Mouse (Mus musculus): ENCODE results near the gene 5730409E04Rik.

5730409E04Rik gene

DNA sequence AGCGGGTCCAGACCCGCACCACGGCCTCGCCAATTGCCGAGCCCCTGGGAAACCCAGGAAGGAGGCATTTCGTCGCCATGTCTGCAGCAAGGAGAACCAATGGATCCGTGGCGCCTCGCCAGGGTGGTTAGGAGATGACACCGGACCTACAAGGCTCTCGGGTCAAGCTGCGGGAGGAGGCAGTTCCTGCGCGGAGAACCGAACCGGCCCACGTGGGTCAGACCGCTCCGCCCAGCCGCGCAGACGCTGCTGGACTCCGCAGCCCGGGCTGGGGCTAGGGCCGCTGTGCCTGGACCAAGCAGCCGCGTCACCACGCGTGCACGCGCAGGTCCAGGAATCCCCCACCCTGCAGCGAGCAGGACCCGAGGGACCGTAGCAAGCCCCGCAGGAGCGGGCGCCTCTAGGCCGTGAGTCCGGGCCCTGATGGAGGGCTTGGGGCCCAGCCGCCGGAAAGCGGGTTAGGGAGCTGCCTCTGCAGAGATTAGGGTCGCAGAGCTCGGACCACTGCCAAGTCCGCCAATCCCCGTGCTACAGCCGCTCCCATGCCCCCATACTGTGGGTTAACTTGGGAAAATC lies at the start of gene 5730409E04Rik:
Gene 5730409E04Rik, plus strand, starts transcription at position 213 of the 576 bp plus-strand sequence.
- DNase-seq (ENCODE audit: low read depth, low spot score) = peak; percentile 57

DNA sequence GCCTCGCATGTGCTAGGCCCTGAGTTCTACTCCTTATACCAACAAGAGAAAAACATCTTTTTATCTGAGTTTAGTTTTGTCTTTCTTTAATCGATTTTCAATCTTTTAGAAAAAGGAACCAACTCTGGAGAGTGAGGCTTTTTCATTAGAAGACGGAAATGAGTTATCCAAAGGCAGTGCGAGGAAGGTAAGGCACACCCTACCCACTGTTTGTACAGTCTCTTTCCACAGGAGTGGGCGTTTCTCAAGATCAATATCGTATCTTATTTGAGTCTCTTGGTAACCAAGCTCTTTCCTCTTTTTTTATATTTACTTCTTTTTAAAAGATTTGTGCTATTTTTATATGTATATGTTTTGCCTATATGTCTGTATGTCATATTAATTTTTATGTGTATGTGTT lies 45.8 kb upstream of the 5730409E04Rik start:
- DNase-seq (ENCODE audit: low read depth, low spot score) = no peak

DNA sequence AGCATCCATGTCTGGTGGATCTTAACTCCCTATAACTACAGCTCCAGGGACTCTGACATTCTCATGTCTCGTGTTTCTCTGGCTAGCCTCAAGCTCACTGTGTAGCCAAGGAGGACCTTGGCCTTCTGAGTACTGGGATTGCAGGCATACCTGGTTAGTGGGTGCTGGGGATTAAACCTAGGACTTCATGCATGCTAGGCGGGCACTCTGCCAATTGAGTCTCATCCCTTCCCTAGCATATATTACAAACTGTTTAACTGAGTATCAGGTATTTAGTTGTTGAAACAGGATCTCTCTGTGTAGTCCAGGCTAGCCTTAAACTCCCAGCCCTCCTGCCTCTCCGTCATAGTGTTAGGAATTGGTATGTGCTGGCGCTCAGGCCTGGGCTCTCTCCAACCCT lies 42.4 kb upstream of the 5730409E04Rik start:
- DNase-seq (ENCODE audit: low read depth, low spot score) = no peak

DNA sequence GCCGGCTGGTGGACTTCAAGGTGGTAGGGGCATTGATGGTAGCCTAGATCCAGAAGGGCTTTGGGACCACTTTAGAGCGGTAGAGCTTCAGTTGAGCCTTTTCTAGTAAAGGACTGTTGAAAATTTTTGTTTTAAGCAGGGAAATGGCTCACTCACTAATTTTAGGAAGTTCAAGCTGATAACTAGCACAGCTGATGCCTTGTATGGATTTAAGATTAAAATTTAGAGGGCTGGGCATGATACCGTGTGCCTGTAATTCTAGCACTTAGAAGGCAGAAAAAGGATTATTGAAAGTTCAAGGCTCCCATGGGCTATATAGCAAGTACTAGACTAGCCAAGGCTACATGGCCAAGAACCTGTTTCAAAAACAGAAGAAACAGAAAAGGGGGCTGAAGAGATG lies 39.8 kb upstream of the 5730409E04Rik start:
- no peak for DNase-seq (ENCODE audit: low read depth, low spot score)

DNA sequence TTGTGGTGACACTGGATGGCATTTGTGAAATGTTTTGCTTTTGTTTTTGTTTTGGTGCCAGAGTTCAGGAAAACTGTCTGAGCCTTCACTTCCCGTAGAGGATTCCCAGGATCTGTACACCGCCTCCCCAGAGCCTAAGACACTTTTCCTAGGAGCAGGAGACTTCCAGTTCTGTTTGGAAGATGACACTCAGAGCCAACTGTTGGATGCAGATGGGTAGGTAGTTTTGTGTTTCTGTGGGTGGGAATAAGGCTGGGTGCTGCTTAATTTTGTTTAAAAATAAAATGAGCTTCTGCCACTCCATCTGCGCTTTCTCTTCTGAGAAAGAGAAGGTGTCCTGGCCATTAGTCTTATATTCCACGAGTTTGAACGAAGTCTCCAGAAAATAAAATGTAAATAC lies 33.3 kb upstream of the 5730409E04Rik start:
- no peak for DNase-seq (ENCODE audit: low read depth, low spot score)

DNA sequence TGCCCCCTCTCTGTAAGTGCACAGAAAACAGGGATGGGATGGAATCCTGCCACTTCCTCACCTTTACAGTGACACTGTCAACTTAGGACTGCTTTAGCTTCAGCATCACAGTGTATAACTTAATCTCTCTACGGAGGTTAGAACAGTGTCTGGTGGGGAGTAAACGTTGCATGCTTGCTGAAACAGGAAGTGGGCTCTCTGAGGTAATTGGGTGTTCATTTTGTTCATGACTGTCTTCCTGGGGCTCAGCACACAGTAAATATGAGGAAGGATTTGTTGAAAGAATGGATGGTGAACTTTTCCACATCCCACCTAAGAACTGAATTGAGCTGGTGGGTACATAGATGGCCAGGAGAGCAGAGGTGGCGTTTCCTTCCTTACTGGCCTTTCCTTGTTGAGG lies 31.7 kb upstream of the 5730409E04Rik start:
- no peak for DNase-seq (ENCODE audit: low read depth, low spot score)

DNA sequence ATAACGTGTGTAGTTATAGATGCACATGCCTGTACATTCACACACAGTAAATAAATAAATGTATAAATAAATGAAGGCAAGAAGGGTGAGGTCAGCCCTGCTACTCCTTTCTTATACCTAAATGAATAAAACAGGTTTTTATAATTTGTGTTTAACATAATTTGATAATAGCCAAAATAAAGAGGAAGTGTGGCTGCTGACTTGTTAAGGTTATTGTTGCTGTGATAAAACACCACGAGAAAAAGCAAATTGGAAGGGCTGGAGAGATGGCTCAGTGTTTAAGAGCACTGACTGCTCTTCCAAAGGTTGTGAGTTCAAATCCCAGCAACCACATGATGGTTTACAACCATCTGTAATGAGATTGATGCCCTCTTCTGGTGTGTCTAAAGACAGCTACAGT lies 30.5 kb upstream of the 5730409E04Rik start:
- DNase-seq (ENCODE audit: low read depth, low spot score) = no peak

DNA sequence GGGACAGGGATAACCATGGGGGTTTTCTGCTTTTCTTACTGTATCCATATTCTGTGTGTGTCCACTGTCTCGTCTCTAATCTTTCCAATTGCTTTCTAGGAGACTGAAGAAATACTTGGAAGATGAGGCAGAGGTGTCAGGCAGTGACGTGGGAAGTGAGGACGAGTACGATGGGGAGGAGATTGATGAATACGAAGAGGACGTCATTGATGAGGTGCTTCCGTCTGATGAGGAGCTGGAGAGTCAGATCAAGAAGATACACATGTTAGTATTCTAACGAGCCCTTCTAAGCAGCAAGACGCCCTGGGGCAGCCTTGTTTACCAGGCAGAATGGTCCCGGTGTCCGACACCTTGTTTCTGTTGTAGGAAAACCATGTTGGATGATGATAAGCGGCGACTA lies 23.9 kb upstream of the 5730409E04Rik start:
- DNase-seq (ENCODE audit: low read depth, low spot score) = no peak

DNA sequence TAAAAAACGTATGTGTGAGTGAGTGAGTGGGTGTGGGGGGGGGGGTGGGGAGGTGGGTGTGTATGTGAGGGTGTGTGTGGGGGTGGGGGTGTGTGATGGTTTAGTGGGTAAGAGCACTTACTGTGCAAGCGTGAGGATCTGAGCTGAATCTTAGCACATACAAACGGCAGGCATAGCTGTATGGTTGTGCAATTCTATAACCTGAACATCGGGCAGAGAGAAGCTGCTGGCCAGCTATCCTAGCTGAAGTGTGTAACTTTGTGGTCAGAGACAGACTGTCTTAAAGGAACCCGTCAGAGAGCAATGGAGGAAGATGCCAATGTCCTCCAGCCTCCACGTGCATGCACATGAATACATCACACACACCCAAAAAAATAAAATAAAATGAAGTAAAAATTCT lies 17.6 kb upstream of the 5730409E04Rik start:
- no peak for DNase-seq (ENCODE audit: low read depth, low spot score)

DNA sequence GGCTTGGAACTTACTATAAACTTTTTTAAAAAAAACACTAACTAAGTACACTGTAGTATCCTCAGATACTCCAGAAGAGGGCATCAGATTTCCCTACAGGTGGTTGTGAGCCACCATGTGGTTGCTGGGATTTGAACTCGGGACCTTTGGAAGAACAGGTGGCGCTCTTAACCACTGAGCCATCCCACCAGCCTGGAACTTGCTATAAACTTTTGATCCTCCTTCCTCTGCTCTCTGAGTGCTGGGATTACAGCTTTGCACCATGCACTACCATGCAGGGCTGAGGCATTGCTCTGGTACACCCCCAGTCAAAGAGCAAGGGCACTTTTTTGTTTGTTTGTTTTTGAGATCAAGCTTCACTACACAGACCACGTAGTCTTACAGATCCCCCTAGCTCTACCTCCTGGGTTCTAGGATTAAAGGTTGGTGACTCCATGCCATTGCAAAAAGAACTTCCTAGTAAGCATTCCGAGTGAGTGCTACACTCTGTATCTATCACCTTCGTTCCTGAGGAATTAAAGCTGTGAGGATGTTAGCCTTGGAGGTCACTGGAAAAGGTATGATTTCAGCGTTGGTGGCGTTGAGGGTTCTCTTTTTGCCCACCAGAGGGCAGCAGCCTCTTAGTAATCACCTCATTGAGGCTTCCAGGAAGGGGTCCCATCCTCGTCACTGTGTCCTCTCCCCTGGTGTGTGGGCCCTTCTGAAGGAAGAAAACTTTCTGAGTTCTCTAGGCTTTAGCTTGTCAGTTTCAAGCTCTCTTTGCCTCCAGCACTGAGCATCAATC lies 9.5 kb upstream of the 5730409E04Rik start:
- DNase-seq (ENCODE audit: low read depth, low spot score) = peak; percentile 30

DNA sequence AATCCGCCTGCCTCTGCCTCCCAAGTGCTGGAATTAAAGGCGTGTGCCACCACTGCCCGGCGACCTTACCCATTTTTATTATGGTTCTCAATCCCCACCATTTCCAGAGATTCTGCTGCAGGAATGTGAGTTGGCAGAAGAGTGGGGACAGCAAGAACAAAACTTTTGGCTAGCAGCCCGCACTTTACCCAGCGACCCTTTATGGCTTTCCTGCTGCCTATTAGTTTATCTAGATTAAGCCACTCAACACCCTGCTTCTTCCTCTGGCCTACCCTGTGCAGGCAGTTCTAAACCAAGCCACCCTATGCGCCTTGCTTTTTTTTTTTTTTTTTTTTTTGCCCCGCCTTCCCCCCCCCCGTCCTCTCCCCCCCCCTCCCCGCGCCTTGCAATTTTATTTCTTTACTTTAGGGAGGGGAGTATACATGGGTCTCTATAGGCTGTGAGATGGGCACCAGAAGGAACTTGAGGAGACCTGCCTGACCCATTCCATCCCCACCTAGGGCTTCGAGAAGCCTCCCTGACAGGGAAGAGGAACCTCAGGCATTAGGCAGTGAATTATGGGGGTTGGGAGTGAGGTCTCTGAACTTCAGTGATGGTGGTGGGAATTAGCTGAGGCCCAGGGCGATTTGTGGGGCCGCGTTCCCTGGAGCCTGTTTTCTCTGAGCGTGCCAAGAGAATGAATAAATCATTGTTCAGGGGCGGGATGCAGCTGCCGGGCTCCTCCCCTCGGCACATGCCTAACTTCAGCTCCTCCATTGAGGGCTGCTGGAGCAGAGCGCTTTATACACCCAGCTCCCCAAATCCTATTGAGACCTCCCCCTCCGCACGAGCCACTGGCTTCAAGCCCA lies 7.8 kb upstream of the 5730409E04Rik start:
- DNase-seq (ENCODE audit: low read depth, low spot score) = no peak

DNA sequence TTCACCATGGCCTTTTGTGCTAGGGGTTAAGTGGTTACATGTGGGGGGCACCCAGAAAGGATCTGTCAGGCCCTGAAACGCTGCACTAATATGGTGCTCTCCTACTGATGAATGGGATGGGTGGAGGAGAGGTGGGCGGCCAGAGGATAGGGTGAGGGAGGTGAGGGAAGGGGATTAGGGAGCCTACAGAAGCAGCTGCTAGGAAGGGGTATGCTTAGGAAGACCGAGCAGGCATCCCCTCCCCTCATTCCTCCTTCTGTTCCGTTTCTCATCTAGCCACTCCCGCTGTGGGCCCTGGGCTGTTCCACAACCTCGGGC lies 7.2 kb upstream of the 5730409E04Rik start:
- DNase-seq (ENCODE audit: low read depth, low spot score) = no peak

DNA sequence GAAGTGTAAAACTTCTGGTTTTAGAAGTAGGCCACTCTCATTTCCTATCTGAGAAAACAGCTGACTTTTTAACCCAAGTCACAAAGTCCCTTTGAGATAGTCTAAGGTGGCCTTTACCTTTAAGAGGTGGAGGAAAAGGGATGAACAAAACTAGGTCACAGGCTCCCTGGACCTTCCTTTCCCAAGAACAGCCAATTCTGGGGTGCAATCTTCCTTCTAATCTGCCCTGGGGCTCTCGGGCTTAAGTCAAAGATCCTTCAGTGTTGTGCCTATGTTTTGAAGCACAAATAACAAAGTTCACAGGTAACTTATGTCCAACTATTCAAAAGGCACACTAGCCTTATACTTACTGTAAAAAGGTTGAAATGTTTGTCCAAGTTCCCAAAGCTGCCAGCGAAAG lies 5.5 kb upstream of the 5730409E04Rik start:
- no peak for DNase-seq (ENCODE audit: low read depth, low spot score)

DNA sequence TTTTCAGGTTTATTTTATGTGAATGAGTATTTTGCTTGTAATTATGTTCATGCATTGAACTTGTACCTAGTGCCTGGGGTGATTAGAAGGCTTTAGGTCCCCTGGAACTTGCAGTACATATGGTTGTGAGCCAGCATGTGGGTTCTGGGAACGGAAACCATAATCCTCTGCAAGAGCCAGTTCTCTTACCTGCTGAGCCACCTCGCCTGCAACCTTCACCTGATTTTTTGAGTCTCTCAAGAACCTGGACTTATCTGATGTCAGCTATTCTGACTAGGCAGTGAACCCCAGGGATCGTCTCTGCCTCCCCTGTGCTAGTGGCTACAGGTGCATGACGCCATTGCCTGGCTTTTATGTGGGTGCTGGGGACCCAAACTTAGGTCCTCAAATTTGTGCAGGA lies 3.9 kb upstream of the 5730409E04Rik start:
- no peak for DNase-seq (ENCODE audit: low read depth, low spot score)

DNA sequence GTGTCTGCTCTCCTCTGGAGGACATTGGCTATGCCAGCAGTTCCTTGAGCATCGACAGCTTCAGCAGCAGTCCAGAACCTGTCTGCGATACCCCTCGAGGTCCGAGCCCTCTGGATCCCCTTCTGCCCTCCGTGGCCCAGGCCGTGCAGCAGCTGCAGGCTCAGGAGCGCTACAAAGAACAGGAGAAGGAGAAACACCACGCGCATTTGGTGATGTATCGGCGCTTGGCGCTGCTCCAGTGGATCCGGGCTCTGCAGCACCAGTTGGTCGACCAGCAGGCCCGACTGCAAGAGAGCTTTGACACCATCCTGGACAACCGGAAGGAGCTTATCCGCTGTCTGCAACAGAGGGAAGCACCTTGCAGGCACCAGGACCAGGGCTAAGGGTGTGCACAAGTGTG lies 2.4 kb downstream of the 5730409E04Rik start:
- no peak for DNase-seq (ENCODE audit: low read depth, low spot score)

DNA sequence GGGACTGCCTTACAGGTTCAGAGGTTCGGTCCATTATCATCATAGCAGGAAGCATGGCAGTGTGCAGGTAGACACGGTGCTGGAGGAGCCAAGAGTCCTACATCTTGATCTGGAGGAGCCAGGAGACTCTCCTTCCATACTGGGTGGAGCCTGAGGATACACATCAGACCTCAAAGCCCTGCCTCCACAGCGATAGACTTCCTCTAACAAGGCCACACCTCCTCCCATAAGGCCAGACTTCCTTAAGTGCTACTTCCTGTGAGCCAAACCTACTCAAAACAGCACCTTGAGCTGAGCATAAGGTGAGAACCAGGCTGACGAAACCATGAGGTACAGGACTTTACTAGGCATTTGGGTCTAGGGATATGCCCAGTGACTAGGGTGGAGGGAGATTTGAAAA lies 6.7 kb downstream of the 5730409E04Rik start:
- no peak for DNase-seq (ENCODE audit: low read depth, low spot score)

DNA sequence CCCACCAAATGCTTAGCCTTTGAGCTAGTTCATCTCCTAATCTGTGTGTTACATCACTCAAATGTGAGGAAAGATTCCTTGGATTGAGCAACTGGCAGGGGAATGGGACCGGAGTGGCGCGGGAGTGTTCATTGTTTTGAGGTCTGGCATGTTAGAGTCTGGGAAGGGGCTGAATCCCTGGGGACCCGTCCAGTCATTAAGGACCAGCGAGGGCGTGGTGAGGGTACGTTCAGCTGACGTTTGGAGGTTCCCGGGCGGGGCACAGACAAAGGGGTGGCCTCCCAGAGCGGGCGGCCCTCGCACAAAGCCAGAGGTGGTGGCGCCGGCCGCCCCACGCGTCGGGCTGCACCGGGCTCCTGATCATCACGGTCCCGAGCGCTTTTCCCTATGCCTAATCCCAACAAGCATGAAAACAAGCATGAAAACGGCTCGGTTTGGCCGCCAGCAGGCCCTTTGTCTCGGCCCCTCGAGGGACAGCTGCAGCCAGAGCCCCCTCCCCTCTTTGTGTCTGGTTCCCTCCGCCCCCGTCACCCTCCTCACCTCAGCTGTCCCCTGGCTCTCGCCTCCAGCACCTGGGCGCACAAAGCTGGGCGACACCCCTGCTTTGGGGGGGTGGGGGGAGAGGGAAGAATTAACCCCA lies 10.2 kb downstream of the 5730409E04Rik start:
- no peak for DNase-seq (ENCODE audit: low read depth, low spot score)

DNA sequence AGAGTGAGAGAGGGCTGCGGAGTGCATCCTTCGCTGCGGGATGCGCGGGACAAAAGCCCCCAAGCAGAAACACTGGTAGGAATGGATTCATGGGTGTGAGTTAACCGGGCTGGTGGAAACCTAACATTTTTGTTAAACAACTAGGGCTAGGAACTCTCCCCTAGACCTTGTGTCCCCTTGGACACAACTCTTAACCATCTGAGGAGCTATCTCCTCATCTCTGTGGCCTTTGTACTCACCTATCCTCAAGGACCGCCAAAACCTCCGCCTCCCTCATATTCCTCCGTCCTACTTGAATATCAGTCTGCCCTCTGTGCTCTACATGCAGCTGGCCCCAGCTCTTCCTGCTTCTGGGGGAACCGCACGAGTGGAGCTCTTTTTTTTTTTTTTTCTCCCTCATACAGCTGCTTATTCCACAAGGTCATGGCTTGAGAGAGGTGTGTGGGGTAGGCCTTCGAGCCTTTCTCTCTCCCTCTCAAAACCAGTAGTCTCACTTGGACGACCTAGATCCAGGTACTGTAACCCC lies 10.8 kb downstream of the 5730409E04Rik start:
- DNase-seq (ENCODE audit: low read depth, low spot score) = no peak

DNA sequence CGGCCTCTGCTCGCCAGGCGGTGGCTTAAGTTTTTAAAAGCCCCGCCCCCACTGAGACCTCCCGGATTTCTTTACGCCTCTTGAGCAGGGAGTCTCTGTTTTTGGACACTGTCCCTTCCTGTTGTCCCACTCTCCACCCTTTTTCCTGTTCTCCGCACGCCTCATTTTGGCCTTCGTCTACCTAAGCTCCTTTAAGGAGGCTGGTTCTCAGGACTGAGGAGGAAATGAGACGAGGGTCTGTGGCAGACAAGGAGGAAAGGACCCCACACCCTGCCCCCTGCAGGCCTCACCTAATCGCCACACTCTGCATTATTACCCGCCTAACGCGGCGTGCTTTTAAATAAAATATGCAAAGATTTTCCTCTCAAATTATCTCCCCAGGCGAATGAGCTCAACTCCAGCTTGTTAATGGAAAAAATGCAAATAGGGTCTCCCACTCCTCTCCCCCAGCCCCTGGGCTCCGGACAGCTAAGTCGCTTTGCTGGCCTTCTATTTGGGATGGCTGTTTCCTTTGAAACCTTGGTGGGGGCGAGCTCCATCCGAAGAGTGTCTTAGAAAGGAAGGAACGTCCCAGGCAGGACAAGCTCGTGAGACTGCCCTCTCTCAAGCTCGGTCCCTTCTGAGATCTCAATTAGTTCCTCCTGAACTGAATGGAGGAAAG lies 17.5 kb downstream of the 5730409E04Rik start:
- DNase-seq (ENCODE audit: low read depth, low spot score) = no peak

DNA sequence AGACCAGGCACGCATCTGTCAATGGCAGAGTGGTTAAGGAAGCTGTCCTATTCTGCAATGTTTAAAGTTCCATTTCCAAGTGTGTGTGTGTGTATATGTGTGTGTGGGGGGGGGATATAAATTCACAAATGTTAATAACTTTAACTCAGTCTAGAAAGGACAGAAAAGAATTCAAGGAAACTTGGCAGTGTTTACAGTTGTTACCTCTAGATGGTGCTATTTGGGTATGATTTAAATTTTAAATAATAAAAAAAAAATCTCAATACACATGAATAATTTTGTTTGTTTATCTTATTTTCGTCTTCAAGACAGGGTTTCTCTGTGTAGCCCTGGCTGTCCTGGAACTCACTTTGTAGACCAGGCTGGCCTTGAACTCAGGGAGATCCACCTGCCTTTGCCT lies 22.3 kb downstream of the 5730409E04Rik start:
- DNase-seq (ENCODE audit: low read depth, low spot score) = no peak

DNA sequence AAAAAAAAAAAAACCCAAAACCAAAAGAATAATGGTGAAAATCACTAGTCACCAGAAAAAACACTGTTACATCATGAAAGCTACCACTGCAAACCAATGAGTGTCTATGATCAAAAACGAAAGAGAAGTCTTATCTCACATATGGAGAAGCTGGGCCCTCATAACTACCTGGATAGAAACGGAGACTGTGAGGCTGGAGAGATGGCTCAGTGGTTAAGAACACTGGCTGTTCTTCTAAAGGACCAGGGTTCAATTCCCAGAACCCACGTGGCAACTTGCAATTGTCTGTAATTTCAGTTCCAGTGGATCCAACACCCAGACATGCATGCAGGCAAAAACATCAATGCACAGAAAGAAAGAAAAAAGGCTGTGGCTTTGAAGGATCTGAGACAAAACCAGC lies 23.1 kb downstream of the 5730409E04Rik start:
- DNase-seq (ENCODE audit: low read depth, low spot score) = no peak

DNA sequence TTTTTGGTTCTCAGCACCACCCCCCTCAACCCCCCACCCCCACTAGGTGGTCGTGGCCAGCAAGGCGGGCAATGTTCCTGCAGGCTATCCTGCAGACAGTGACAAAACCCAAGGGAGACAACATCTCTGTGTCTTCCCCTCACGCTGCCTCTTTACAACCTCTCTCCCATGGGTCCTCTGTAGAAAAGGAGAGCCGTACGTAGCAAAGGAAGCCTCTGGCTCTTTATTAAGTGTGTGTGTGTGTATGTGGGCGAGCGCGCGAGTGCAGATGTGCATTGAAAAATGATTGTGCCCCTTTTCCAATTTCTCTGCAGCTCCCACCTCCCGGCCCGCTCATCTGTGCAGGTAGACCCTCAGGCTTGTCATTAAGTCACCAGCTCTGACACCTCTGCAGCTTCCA lies 26.7 kb downstream of the 5730409E04Rik start:
- DNase-seq (ENCODE audit: low read depth, low spot score) = no peak
